Mouse (Mus musculus) kidney, embryonic 14.5 days (tissue): ENCODE results near the gene Vamp8. TPM values are rescaled to one million over a fixed set of nuclear protein-coding genes. Genes with fewer than 3 reads are reported as not detected.

Source experiments
- ATAC-seq: fragments of 200-750 bp; cut with Nextera tagmentation; 2 replicates; pipeline ENCODE4 v1.8.0; 2017; ENCODE audit warnings: moderate number of reproducible peaks, mild to moderate bottlenecking, moderate TSS enrichment, moderate library complexity; ENCODE audit not compliant: low FRiP score, low TSS enrichment
- H3K27ac ChIP-seq: fragments of 300-500 bp; sonication (generic); 2 replicates; pipeline ENCODE4 v1.5.1; 2014; ENCODE audit warnings: low read depth, mild to moderate bottlenecking, low read length, moderate library complexity, mixed read lengths
- H3K27me3 ChIP-seq: fragments of 300-500 bp; sonication (generic); 2 replicates; pipeline ENCODE4 v1.6.1; 2014; ENCODE audit warnings: mild to moderate bottlenecking, low read length; ENCODE audit not compliant: control insufficient read depth, insufficient read depth
- H3K36me3 ChIP-seq: fragments of 300-500 bp; sonication (generic); 2 replicates; pipeline ENCODE4 v1.6.1; 2014; ENCODE audit warnings: low read length, mixed read lengths; ENCODE audit not compliant: control insufficient read depth, insufficient read depth
- H3K4me1 ChIP-seq: fragments of 300-500 bp; sonication (generic); 2 replicates; pipeline ENCODE4 v1.6.1; 2014; ENCODE audit warnings: low read length, mixed read lengths; ENCODE audit not compliant: control insufficient read depth, insufficient read depth
- H3K4me2 ChIP-seq: fragments of 300-500 bp; sonication (generic); replicated peaks from 2 replicates; pipeline ENCODE4 v1.6.1; 2014; ENCODE audit warnings: low read depth, mild to moderate bottlenecking, low read length
- H3K4me3 ChIP-seq: fragments of 300-500 bp; sonication (generic); 2 replicates; pipeline ENCODE4 v1.5.1; 2014; ENCODE audit warnings: mild to moderate bottlenecking, low read length
- H3K9ac ChIP-seq: fragments of 300-500 bp; sonication (generic); 2 replicates; pipeline ENCODE4 v1.6.1; 2014; ENCODE audit warnings: low read depth, mild to moderate bottlenecking, low read length, moderate library complexity
- H3K9me3 ChIP-seq: fragments of 300-500 bp; sonication (generic); 2 replicates; pipeline ENCODE4 v1.6.1; 2016; ENCODE audit warnings: low read length; ENCODE audit not compliant: control insufficient read depth
- WGBS: fragments of 180-500 bp; shearing (Covaris S2); extraction: QIAGEN DNeasy Blood & Tissue Kit; methylation state at CpG from one replicate; pipeline ENCODE4 v1.1.7; 2014; 5-methylcytosine and 5-hydroxymethylcytosine counted together
- polyA plus RNA-seq: library from polyadenylated mRNA; unstranded; fragments of >200 nt; fragmentation: Nextera tagmentation; extraction: Ambion mirVana; gene quantifications from 2 replicates; pipeline ENCODE4 v1.2.1, GENCODE M21; 2014

Vamp8 gene
- polyA plus RNA-seq, 1 experiment from 2014 or later: 114 TPM

DNA sequence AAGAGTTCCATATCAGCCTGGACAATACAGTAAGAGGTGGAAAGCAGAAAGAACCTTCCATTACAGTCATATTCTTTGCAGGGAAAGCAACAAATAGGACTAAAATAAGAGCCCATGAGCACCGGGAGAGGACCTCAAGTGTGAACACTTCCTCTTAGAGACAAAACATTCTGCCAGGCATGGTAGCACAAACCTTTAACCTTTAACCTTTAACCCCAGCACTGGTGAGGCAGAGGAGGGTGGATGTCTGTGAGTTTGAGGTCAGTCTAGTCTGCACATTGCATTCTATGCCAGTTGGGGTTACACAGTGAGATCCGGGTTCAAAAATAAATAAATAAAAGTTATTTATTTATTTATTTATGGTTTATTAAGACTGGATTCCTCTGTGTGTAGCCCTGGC is 50.0 kb downstream of the Vamp8 start:
- Histone ChIP-seq H3K27ac (no peak overlapping the region), H3K27me3 (no peaks in the 10 kb centered on the region), H3K4me2 (no peak overlapping the region), H3K36me3 (peaks cover 48% of the 10 kb centered on the region), H3K4me3 (no peak overlapping the region), H3K9me3 (no peaks in the 10 kb centered on the region), H3K9ac (no peak overlapping the region), H3K4me1 (peaks cover 14% of the 10 kb centered on the region)
- no peak for ATAC-seq
- 57% methylated on average over 2 of the region's 2 CpGs for WGBS

Other genes with a start within 250 kb of the Vamp8 start
- gene Atoh8, start 155.1 kb downstream of the Vamp8 start, polyA plus RNA-seq: 13.3 and 14.2 TPM in 2 replicates
- gene Sftpb, start 86.1 kb downstream of the Vamp8 start, polyA plus RNA-seq: not detected in 2 replicates
- 51.3 and 69.1 TPM in 2 replicates for gene Usp39, start 45.5 kb downstream of the Vamp8 start, polyA plus RNA-seq
- gene 0610030E20Rik, start 43.4 kb downstream of the Vamp8 start, polyA plus RNA-seq: 26.7 and 29.8 TPM in 2 replicates
- gene Tmem150a, start 35.3 kb downstream of the Vamp8 start, polyA plus RNA-seq: 18.3 and 18.7 TPM in 2 replicates
- 103 and 106 TPM in 2 replicates for gene Rnf181, start 23.7 kb downstream of the Vamp8 start, polyA plus RNA-seq
- 32.1 and 38.4 TPM in 2 replicates for gene Vamp5, start 10.2 kb downstream of the Vamp8 start, polyA plus RNA-seq
- 10.3 and 24.7 TPM in 2 replicates for gene Ggcx, start 23.6 kb upstream of the Vamp8 start, polyA plus RNA-seq
- 322 and 463 TPM in 2 replicates for gene Mat2a, start 48.9 kb upstream of the Vamp8 start, polyA plus RNA-seq
- gene Sh2d6, start 131.0 kb upstream of the Vamp8 start, polyA plus RNA-seq: not detected in 2 replicates
- gene Capg, start 153.7 kb upstream of the Vamp8 start, polyA plus RNA-seq: 63.8 and 66.6 TPM in 2 replicates
- gene Elmod3, start 207.7 kb upstream of the Vamp8 start, polyA plus RNA-seq: 10.4 and 15.0 TPM in 2 replicates
- gene Retsat, start 207.8 kb upstream of the Vamp8 start, polyA plus RNA-seq: 14.7 and 20.1 TPM in 2 replicates
- gene Tgoln1, start 226.3 kb upstream of the Vamp8 start, polyA plus RNA-seq: 22.5 and 39.6 TPM in 2 replicates